Mouse (Mus musculus) urinary bladder, postnatal 25 days (tissue): Measurements from ENCODE around the gene Thnsl1.

Source experiments
- DNase-seq: peaks from one replicate; pipeline ENCODE4 v3.0.0; 2022; ENCODE audit warnings: low spot score

Gene Thnsl1

GRCm38 (mm10) chr2:21204912-21205830 is at the start of gene Thnsl1, which contains the start of gene Enkur:
Gene Thnsl1 (plus strand): TSS chr2:21205724.
Gene Enkur (minus strand): TSS chr2:21205365.
- DNase-seq, result peak; percentile 99

GRCm38 (mm10) chr2:21164296-21164695 is 41.2 kb upstream of the Thnsl1 start:
- no peak for DNase-seq

GRCm38 (mm10) chr2:21167916-21168315 is 37.6 kb upstream of the Thnsl1 start:
- no peak for DNase-seq

GRCm38 (mm10) chr2:21172797-21173196 is 32.7 kb upstream of the Thnsl1 start:
- DNase-seq, result no peak

- DNase-seq, result no peak
These were observed 26.4 kb upstream of the Thnsl1 start for GRCm38 (mm10) chr2:21179136-21179535.

GRCm38 (mm10) chr2:21182811-21183210 is 22.7 kb upstream of the Thnsl1 start:
- peak; percentile 15 for DNase-seq

- peak; percentile 68 for DNase-seq
These were observed 17.9 kb upstream of the Thnsl1 start for GRCm38 (mm10) chr2:21187576-21187975.

GRCm38 (mm10) chr2:21188610-21189009 is 16.9 kb upstream of the Thnsl1 start:
- DNase-seq, result no peak

- no peak for DNase-seq
These were observed 14.3 kb upstream of the Thnsl1 start for GRCm38 (mm10) chr2:21191232-21191631.

- DNase-seq, result no peak
These were observed 10.3 kb upstream of the Thnsl1 start for GRCm38 (mm10) chr2:21195233-21195632.

- no peak for DNase-seq
These were observed 6.5 kb upstream of the Thnsl1 start for GRCm38 (mm10) chr2:21199051-21199450.

GRCm38 (mm10) chr2:21202754-21203153 is 2.8 kb upstream of the Thnsl1 start:
- no peak for DNase-seq

- DNase-seq, result no peak
These were observed 271 bp downstream of the Thnsl1 start for GRCm38 (mm10) chr2:21205831-21206159.

GRCm38 (mm10) chr2:21206278-21206677 is 754 bp downstream of the Thnsl1 start:
- DNase-seq, result no peak

- DNase-seq, result no peak
These were observed 5.8 kb downstream of the Thnsl1 start for GRCm38 (mm10) chr2:21211361-21211760.

- DNase-seq, result no peak
These were observed 8.8 kb downstream of the Thnsl1 start for GRCm38 (mm10) chr2:21214322-21214721.

- DNase-seq, result no peak
These were observed 9.8 kb downstream of the Thnsl1 start for GRCm38 (mm10) chr2:21215284-21215683.

GRCm38 (mm10) chr2:21222453-21223384 is 17.2 kb downstream of the Thnsl1 start:
- no peak for DNase-seq

- no peak for DNase-seq
These were observed 24.8 kb downstream of the Thnsl1 start for GRCm38 (mm10) chr2:21230276-21230675.

- no peak for DNase-seq
These were observed 25.6 kb downstream of the Thnsl1 start for GRCm38 (mm10) chr2:21231147-21231546.

GRCm38 (mm10) chr2:21234871-21235648 is 29.5 kb downstream of the Thnsl1 start:
- peak; percentile 15 for DNase-seq

GRCm38 (mm10) chr2:21235844-21236386 is 30.4 kb downstream of the Thnsl1 start:
- no peak for DNase-seq
